Mouse (Mus musculus) cerebral cortex, adult 2 months (tissue): ENCODE results near the gene Pym1.

Experiments used
- WGBS: fragments of 180-500 bp; shearing (Covaris S2); methylation state at CpG from one replicate; pipeline ENCODE4 v1.1.7; 2018; 5-methylcytosine and 5-hydroxymethylcytosine counted together

Pym1 gene

GRCm38 (mm10) chr10:128747646-128748251 is at the start of gene Pym1:
Pym1 (plus strand) TSS chr10:128747889.
- WGBS: under 1% methylated on average over 36 of the region's 36 CpGs

GRCm38 (mm10) chr10:128699006-128699405 is 48.7 kb upstream of the Pym1 start:
- WGBS: 79% methylated on average over 5 of the region's 5 CpGs

DNA sequence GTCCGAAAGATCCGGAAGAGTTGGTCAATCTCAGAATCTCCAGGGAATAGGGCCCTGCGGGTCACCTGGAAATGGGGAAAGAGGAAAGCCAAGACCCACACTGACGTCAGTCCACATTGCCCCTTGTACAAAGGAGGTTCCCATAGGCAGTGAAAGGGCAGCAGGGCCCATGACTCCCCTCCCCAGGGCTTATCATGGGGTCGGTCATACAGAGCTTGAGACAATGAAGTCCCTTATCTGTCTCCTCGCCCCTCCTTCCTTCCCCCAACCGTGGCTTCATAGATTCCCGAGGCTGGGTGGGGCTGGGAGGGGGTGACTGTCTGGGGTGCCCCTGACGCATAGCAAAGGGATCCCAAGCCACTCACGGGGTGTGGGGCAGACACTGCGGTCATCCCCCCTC is 48.1 kb upstream of the Pym1 start:
- WGBS: 81% methylated on average over 11 of the region's 11 CpGs

DNA sequence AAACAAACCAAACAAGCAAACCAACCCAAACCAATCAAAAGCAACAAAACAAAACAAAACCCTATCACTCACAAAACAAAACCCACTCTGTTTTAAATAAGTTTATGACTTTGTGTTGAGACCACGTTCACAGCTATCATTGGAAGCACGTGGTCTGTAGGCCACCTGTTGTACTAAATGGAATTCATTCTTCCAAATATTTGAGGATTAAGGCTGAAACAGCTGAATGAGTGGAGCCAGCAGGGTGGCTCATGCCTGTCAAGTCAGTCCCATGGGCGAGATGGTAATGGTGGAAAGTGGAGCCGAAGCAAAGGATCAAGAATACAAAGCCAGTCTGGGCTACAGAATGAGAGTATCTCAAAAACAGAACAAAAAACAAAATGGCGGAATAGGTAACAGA is 47.0 kb upstream of the Pym1 start:
- 91% methylated on average over 5 of the region's 5 CpGs for WGBS

DNA sequence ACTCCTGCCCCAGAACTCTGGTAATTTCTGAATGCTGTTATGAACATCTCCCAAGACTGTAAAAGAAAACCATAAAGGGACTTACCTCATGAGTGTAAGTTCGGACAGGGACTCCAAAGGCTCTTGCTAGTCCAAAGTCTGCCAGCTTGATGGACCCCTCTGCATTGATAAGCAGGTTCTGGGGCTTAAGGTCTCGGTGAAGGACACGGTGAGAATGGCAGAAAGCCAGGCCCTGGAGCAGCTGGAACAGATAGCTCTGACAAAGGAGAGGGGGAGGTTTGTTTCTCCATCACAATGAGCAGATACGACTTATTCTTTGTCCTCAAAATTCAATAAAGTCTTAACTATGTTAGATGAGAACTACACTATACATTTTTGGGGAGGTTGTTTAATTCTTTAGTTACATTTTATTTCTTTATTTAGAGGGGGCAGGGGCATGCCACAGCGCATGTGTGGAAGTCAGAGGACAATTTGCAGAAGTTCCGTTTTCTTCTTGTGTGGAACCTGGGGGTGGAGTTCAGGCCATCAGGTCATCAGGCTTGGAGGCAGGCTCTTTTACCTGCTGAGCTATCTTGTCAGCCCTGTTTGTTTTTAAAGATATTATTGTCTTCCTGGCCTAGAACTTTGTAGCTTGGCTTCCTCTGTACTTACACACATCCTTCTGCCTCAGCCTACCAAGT is 45.2 kb upstream of the Pym1 start:
- WGBS: 85% methylated on average over 6 of the region's 6 CpGs

DNA sequence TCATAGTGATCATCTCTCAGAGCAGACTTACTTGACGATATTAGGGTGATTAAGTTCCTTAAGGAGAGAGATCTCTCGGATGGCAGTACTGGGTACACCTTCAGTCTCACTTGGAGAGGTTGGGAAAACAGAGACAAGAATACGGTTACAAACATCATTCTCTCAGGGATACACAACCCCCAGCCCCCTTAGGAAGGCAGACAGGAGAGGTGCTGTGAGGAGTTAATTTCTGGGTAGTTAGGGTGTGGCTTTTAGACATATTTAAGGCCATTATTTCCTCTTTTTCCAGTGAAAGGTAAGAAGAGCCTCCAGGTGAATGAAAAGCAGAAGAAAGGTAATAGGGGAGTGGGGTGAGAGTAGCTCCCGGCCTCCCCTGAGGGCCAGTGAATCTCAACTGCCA is 43.8 kb upstream of the Pym1 start, which contains the start of gene Pmel:
Gene Pmel, plus strand, starts transcription at position 301 of the 400 bp plus-strand sequence.
- 43% methylated on average over 4 of the region's 4 CpGs for WGBS

GRCm38 (mm10) chr10:128704491-128705316 is 43.0 kb upstream of the Pym1 start, which contains the start of gene Cdk2:
Cdk2 (minus strand) TSS chr10:128705031.
- WGBS: under 1% methylated on average over 62 of the region's 62 CpGs

GRCm38 (mm10) chr10:128705317-128705693 is 42.4 kb upstream of the Pym1 start:
- WGBS: 8% methylated on average over 11 of the region's 11 CpGs

DNA sequence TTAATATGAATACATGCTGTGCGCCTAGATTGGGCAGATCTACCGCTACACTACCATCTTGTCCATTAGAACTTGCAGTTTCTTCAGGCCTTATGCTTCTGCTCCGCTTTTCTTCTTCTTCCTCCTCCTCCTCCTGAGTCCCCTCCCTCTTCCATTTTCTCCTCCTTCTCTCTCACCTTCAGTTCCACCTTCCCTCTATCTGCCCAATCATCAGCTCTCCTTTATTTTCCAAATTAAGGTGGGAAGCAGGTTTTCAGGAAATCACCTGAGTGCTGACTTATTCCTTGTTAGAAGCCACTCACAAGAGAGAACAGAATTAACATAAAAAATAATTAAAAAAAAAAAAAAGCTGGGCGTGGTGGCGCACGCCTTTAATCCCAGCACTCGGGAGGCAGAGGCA is 36.4 kb upstream of the Pym1 start:
- WGBS: 96% methylated on average over 7 of the region's 7 CpGs

DNA sequence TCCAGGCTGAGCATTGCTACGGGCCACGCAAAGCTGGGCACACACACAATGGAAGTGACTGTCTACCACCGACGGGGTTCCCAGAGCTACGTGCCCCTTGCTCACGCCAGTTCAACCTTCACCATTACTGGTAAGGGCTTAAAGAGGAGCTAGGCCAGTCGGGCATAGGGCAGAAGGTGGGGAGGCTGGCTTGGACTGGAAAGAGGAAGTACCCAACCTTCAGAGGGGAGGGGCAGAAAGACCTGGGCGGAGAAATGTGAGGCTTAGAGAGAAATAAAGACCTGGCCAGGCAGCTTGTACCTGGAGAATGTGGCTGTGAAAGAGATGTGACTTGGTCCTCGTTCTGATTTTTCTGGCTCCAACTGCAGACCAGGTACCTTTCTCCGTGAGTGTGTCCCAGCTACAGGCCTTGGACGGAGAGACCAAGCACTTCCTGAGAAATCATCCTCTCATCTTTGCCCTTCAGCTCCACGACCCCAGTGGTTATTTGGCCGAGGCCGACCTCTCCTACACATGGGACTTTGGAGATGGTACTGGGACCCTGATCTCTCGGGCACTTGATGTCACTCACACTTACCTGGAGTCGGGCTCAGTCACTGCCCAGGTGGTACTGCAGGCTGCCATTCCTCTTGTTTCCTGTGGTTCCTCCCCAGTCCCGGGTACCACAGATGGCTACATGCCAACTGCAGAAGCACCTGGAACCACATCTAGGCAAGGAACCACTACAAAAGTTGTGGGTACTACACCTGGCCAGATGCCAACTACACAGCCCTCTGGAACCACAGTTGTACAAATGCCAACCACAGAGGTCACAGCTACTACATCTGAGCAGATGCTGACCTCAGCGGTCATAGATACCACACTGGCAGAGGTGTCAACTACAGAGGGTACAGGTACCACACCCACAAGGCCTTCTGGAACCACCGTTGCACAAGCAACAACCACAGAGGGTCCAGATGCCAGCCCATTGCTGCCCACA is 31.8 kb upstream of the Pym1 start:
- WGBS: 86% methylated on average over 19 of the region's 19 CpGs

DNA sequence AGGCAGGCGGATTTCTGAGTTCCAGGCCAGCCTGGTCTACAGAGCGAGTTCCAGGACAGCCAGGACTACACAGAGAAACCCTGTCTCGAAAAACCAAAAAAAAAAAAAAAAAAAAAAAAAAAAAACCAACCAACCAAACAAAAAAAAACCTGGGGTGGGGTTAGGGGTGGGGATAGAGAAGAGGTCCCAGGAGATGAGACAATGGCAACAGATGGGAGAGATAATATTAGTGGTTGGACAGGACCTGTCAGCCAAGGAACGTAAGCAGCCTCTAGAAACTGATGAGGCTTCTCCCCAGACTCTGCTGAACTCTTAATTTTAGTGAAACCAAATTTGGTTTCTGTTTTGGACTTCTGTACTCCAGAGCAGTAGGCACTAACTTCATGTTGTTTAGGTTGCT is 22.2 kb upstream of the Pym1 start:
- WGBS: 88% methylated on average over 4 of the region's 4 CpGs

- 85% methylated on average over 5 of the region's 5 CpGs for WGBS
Observed at GRCm38 (mm10) chr10:128728059-128728458, 19.6 kb upstream of the Pym1 start.

GRCm38 (mm10) chr10:128731002-128731433 is 16.7 kb upstream of the Pym1 start:
- 24% methylated on average over 10 of the region's 10 CpGs for WGBS

GRCm38 (mm10) chr10:128737435-128737834 is 10.3 kb upstream of the Pym1 start:
- 12% methylated on average over 15 of the region's 15 CpGs for WGBS

GRCm38 (mm10) chr10:128740296-128740695 is 7.4 kb upstream of the Pym1 start:
- 70% methylated on average over 2 of the region's 2 CpGs for WGBS

GRCm38 (mm10) chr10:128742616-128743015 is 5.1 kb upstream of the Pym1 start:
- WGBS: 32% methylated on average over 4 of the region's 4 CpGs

DNA sequence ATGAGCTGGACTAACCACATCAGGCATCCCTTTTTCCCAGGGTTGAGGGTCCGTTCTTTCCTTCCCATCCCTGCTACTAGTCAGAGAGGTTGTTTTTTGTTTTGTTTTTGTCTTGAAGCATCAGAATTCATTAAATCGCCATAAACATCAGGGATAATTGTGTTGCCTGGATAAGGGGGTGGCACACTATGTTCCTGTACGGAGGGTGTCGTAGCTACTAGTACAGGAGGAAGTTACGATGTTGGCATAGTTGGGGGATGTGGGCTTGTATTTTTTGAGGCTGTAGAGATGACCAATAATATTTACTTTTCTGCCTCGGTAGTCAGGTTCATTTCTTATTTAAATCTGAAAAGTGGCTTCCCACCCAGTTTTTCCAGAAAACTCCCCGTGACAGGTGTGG is 4.5 kb upstream of the Pym1 start:
- 3% methylated on average over 7 of the region's 7 CpGs for WGBS

DNA sequence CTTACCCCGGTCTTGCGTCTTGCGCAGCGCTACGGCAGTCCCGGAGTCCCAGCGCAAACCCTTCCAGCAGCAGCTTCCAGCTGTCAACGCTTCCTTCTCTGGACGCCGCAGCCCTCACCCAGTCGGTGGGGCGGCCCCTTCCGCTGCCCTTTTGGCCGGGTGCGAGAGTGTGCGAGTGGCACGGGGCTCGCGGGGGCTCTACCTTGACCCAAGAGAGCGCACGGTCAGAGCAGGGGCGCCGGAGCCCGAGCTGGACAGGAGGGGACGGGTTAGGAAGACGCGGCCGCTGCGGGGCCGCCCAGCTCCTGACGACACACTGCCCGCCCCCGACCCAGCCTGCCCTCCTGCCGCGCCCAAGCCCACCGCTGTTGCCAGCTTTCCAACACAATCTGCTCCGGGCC is 3.9 kb upstream of the Pym1 start:
- under 1% methylated on average over 37 of the region's 37 CpGs for WGBS

GRCm38 (mm10) chr10:128744211-128744610 is 3.5 kb upstream of the Pym1 start:
- 41% methylated on average over 8 of the region's 8 CpGs for WGBS

DNA sequence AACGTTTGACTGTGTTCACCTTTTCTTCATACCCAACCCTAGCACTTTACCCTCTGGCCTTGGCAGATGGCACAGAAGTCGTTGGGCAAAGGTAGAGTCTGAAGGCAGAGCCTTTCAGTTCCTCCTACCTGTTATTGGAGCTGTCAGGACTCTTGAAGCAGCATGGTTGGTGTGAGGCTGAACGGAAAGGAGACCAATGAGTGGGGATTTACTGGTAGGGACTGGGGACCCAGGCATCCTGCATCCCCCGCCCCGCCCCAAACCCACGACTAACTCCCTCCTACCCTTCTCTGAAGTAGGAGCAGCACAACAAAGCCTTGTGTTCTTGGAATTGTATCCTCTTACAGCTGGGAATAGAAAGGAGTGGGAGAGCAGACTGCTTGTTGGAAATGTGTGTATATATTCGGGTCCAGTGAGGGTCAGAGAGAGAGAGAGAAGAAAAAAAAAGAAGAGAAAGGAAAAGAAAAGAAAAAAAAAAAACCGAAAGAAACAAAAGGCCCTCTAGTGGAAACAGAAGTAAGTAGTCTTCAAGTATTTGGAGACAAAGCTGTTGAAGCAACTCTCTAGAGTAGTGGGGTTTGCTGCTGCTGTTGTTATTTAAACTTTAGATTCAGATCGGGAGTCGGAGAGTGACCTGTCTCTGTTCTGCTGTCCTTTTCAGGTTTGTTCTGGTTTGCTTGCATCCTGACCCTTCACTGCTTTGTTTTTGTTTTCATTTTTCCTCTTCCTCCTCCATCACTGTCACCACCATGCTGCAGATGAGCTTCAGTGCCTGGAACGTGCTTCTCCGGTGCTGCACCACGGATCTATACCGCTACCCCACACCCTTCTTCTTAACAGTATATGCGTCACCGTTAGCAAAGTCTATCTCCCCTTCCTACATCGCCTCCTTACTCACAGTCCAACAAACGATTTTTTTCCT is 2.7 kb upstream of the Pym1 start, which contains the start of gene Dgka:
Gene Dgka, minus strand, starts transcription at position 176 of the 922 bp plus-strand sequence.
- WGBS: 25% methylated on average over 18 of the region's 18 CpGs
